Mouse (Mus musculus) cortical plate, adult 2 months (tissue): ENCODE results near the gene Lpar5. TPM values are rescaled to one million over a fixed set of nuclear protein-coding genes. Genes with fewer than 3 reads are reported as not detected.
"Not testable (repeated sequence)": the region's sequence is repeated elsewhere in the genome, so short reads cannot be mapped to it uniquely, and the experiment has no call there.

ENCODE experiments used
- H3K27ac ChIP-seq: fragments of 200-500 bp; 2 replicates; pipeline ENCODE4 v1.5.1; 2012; ENCODE audit warnings: low read length, control low read depth, inconsistent platforms; ENCODE audit not compliant: insufficient read depth
- H3K4me1 ChIP-seq: fragments of 200-500 bp; 2 replicates; pipeline ENCODE4 v1.6.1; 2011; ENCODE audit warnings: low read length; ENCODE audit not compliant: control insufficient read depth, insufficient read depth
- H3K4me3 ChIP-seq: fragments of 200-500 bp; 2 replicates; pipeline ENCODE4 v1.5.1; 2011; ENCODE audit warnings: mild to moderate bottlenecking, low read length, control low read depth; ENCODE audit not compliant: insufficient read depth
- CTCF ChIP-seq: fragments of 200-500 bp; IDR thresholded peaks from 2 replicates; pipeline ENCODE4 v1.5.1; 2011; ENCODE audit warnings: mild to moderate bottlenecking, control low read depth, low read length; ENCODE audit not compliant: insufficient read depth; ENCODE audit errors: extremely low read depth
- POLR2A ChIP-seq: fragments of 200-500 bp; IDR thresholded peaks from 2 replicates; pipeline ENCODE4 v1.6.1; 2011; ENCODE audit warnings: mild to moderate bottlenecking, low read length, control low read depth; ENCODE audit not compliant: insufficient read depth; ENCODE audit errors: extremely low read depth
- polyA plus RNA-seq: library from polyadenylated mRNA; depleted of rRNA; stranded (reverse); fragments of >200 nt; gene quantifications from 2 replicates; pipeline ENCODE4 v1.2.3, GENCODE M21; 2012

The Lpar5 gene
- polyA plus RNA-seq, 1 experiment: 1.3 TPM

DNA sequence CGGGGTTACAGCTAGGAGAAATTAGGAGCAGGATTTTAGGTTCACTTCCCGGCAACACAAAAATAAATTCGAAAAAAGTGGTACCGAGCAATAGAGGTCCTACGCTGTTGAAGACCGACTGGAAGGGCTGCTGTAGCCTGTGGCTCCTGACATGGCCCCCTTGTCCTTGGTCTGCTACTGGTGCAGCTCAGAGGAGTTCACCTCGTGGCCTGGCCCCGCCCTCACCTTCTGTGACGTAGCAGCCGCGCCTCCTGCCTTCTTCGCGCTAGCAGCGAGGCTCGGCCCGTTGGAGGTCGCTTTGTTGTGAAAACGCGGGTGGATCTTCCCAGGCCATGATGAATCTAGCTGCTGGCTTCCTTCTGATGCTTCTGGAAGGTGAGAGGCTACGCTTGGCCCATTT lies 18.0 kb upstream of the Lpar5 start, which contains the start of gene Acrbp:
Gene Acrbp, plus strand, starts transcription at position 12 of the 400 bp plus-strand sequence.
- no peak within 1 kb of the TSS for H3K4me3 ChIP-seq
- TF ChIP-seq CTCF (no peak), POLR2A (no peak)
- no peak within 1 kb of the TSS for H3K27ac ChIP-seq
- no peaks in the 10 kb centered on the region for H3K4me1 ChIP-seq

GRCm38 (mm10) chr6:125051237-125051636 lies 16.5 kb upstream of the Lpar5 start:
- H3K27ac ChIP-seq: no peak overlapping the region
- TF ChIP-seq POLR2A: no peak
- TF ChIP-seq CTCF: peak; percentile 28; the same call in 1 of the 2 replicates
- H3K4me3 ChIP-seq: no peak overlapping the region
- no peaks in the 10 kb centered on the region for H3K4me1 ChIP-seq

DNA sequence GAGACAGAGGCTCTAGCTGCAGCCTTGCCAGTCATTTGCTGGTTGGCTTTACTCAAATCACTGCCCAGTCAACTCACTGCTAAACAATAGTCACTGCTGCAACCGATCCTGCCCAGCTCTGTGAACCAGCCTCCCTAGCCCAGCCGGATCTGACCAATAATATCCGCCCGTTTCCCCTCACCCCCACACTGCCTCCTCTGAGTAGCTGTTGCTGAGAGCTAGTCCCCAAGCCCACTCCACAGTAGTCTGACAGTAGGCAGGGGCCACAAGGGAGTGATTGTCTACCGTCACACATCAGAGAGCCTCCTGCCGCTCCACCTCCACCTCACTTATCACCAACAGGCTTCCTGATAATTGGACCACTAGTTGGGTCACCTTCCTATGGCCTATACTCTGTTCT lies 6.2 kb upstream of the Lpar5 start:
- Histone ChIP-seq H3K4me1 (no peaks in the 10 kb centered on the region), H3K4me3 (no peak overlapping the region), H3K27ac (no peak overlapping the region)
- TF ChIP-seq CTCF (no peak), POLR2A (no peak)

DNA sequence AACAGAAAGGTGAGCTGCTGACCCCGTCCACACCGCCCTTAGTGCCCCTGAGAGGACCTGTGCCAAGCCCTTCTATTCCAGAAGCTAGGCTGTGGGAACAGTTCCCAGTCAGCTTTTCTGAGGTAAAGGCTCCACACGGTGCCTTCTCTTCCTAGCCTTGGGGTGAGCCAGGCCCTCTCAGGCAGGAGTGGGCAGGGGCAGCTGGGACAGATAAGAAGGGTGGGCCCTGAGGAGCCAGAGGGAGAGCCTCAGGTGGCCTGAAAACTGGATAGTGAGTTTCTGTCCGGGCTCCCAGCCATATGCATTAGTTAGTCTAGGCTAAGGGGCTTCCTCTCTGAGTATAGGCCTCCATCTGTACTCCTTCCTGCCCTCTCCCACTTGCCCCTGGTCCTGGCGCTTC lies 5.2 kb upstream of the Lpar5 start:
- no peaks in the 10 kb centered on the region for H3K4me1 ChIP-seq
- no peak overlapping the region for H3K4me3 ChIP-seq
- TF ChIP-seq POLR2A: no peak
- TF ChIP-seq CTCF: no peak

GRCm38 (mm10) chr6:125063906-125064305 lies 3.8 kb upstream of the Lpar5 start:
- H3K4me1 ChIP-seq: no peaks in the 10 kb centered on the region
- H3K4me3 ChIP-seq: no peak overlapping the region
- TF ChIP-seq POLR2A (no peak), CTCF (no peak)
- H3K27ac ChIP-seq: no peak overlapping the region

More for the DNA sequence above, 5.2 kb upstream of the Lpar5 start:
- no peak overlapping the region for H3K27ac ChIP-seq

DNA sequence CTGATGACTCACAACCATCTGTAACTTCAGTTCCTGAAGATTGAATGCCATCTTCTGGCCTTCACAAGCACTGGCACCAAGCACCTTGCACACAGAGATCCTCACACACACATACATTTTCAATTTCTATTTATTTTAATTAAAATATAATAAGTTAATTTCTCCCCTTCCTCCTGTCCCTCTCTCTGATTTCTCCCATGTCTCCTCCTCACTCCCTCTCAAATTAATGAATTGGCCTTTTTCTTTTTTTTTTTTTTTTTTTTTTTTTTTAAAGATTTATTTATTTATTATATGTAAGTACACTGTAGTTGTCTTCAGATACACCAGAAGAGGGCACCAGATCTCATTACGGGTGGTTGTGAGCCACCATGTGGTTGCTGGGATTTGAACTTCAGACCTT lies 2.5 kb upstream of the Lpar5 start:
- not testable (repeated sequence) for H3K4me1 ChIP-seq, H3K27ac ChIP-seq, H3K4me3 ChIP-seq

DNA sequence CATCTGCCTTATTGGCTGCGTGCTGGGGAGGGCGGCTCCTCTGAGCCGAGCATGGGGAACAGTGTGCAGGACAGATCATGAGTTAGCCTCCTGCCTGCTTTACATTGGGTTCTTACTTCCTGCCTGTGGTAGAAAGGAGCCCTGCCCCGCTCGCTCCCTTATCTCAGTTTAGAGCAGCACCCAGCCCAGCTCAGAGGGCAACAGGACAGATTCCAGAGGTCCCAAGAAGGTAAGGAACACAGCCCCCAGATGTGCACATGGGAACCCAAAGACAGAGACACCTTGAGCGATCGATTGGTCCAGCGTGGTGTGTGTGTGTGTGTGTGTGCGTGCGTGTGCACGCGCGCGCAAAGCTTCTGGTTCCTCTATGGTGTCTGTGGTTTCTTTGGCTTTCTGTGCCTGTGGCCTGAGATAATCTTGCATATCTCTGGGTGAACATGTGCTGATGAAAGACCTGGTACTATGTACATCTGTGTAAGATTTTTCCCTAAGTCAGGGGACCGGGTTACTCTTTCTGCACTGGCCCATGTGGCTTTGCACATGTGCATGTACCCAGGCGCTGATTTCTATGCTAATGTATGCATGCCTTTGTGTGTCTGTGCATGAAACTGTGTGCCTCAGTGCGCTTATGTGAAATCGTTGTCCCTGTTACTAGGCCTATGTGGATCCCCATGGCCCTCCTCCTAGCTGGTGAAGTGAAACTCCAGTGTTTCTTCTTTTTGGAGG lies 3.6 kb downstream of the Lpar5 start:
- Histone ChIP-seq H3K4me1 (no peaks in the 10 kb centered on the region), H3K27ac (no peak overlapping the region), H3K4me3 (no peak overlapping the region)
- TF ChIP-seq CTCF: no peak
- no peak for TF ChIP-seq POLR2A

- no peaks in the 10 kb centered on the region for H3K4me1 ChIP-seq
- TF ChIP-seq CTCF (no peak), POLR2A (no peak)
- no peak overlapping the region for H3K27ac ChIP-seq
- H3K4me3 ChIP-seq: no peak overlapping the region
Observed at GRCm38 (mm10) chr6:125071896-125072279, 4.2 kb downstream of the Lpar5 start.

GRCm38 (mm10) chr6:125073825-125074224 lies 6.1 kb downstream of the Lpar5 start:
- H3K4me1 ChIP-seq: no peaks in the 10 kb centered on the region
- no peak for TF ChIP-seq CTCF
- no peak overlapping the region for H3K27ac ChIP-seq
- H3K4me3 ChIP-seq: no peak overlapping the region

- TF ChIP-seq CTCF: no peak
- TF ChIP-seq POLR2A: no peak
- H3K4me1 ChIP-seq: no peaks in the 10 kb centered on the region; the same call in 1 of the 2 replicates
- no peak overlapping the region for H3K27ac ChIP-seq
- peak overlapping the region; percentile 25 for H3K4me3 ChIP-seq
Observed at GRCm38 (mm10) chr6:125081394-125081793, 13.7 kb downstream of the Lpar5 start.
